Mouse (Mus musculus) layer of hippocampus, postnatal 10 days (tissue): ENCODE data around the gene Rnase11. TPM values are rescaled to one million over a fixed set of nuclear protein-coding genes. Genes with fewer than 3 reads are reported as not detected.
"Not testable (repeated sequence)": the region's sequence is repeated elsewhere in the genome, so short reads cannot be mapped to it uniquely, and the experiment has no call there.

Experiments used
- DNase-seq, 2 experiments: peaks; one replicate each; pipeline ENCODE4 v3.0.0; 2021; ENCODE audit warnings: low spot score in 2 of 2
- total RNA-seq, 2 experiments: library from RNA; stranded (reverse); gene quantifications; 2 replicates each; pipeline ENCODE4 v1.2.3; 2021

Rnase11 gene
- total RNA-seq, 2 experiments from 2014 or later = not detected

- DNase-seq = no peak
These were observed 34.2 kb downstream of the Rnase11 start for GRCm38 (mm10) chr14:51015780-51016179.

GRCm38 (mm10) chr14:51014724-51015123, 35.2 kb downstream of the Rnase11 start:
- DNase-seq = not testable (repeated sequence)

DNA sequence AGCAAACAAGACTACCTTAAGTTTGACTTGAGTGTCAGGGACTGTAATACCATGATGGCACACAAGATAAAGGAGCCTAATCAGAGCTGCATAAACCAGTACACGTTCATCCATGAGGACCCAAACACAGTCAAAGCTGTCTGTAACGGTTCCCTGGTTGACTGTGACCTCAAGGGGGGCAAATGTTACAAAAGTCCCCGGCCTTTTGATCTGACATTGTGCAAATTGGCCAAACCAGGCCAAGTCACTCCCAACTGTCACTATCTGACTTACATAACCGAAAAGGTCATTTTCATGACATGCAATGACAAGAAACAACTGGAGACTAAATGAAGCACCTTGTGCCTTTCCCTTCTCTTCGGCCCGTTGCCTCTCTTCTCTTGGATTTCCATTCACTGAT, 40.4 kb downstream of the Rnase11 start:
- no peak for DNase-seq

- DNase-seq = no peak
These were observed 41.2 kb downstream of the Rnase11 start for GRCm38 (mm10) chr14:51008781-51009180.

DNA sequence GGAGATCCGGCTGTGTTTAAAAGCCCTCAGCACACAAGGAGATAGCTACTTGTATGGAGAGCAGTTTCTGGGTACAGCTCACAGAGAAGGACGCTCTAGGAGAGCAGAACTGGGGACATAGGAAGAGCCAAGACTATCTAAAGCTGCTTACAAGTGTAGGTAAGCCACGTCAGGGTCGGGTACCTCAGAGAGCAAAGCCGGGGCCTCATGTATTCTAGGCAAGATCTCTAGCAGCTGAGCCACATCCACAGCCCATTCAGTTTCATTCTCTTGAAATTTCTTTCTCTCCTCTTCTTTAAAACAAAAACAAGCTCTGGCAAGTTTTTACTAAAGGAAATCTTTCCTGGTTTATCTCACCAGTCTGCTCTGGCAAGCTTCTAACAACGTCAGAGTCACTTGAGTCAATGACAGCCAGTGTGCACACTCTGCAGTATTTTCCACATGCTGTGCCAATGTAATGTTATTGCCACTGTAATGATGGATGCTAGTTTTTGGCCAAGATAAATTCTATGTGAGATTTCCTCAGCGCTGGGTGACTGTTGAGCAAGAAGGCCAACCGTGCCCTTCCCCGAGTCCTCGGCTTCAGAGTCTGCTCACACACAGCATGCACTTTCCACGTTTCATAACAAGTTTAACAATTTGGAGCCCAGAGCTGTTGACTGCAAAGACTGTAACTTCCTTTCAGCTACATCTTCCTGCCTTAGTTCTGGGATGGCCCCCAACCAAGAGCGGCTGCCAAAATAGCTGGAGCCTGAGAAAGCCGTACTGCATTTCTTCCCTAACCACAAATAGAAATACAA, 41.8 kb downstream of the Rnase11 start:
- peak; percentile 38 to 43 for DNase-seq

- DNase-seq = no peak
These were observed 42.7 kb downstream of the Rnase11 start, which contains the start of gene Rnase10 for GRCm38 (mm10) chr14:51007152-51007801. Gene Rnase10 (plus strand): TSS chr14:51007751.

Other genes with a start within 250 kb of the Rnase11 start
- not detected for gene Ccnb1ip1, start 242.4 kb downstream of the Rnase11 start, total RNA-seq
- gene Parp2, start 242.3 kb downstream of the Rnase11 start, total RNA-seq = 10 to 100 TPM; 23.7 to 41.6 TPM
- gene Tep1, start 179.6 kb downstream of the Rnase11 start, total RNA-seq = 1 to 10 TPM; 4.4 to 4.8 TPM
- gene Klhl33, start 152.7 kb downstream of the Rnase11 start, total RNA-seq = 1 to 10 TPM; 1.8 to 2.3 TPM
- 10 to 100 TPM; 33.9 to 40.2 TPM for gene Osgep, start 125.3 kb downstream of the Rnase11 start, total RNA-seq
- gene Apex1, start 125.2 kb downstream of the Rnase11 start, total RNA-seq = 10 to 100 TPM; 71.7 to 78.2 TPM
- 10 to 100 TPM; 72.7 to 85.3 TPM for gene Pip4p1, start 119.3 kb downstream of the Rnase11 start, total RNA-seq
- gene Pnp, start 119.1 kb downstream of the Rnase11 start, total RNA-seq = 10 to 100 TPM; 17.1 to 21.5 TPM
- gene Gm49342, start 105.6 kb downstream of the Rnase11 start, total RNA-seq = 10 to 100 TPM in 1 of 2 experiments, 1 to 10 TPM in 1; 9.2 to 11.1 TPM
- 1 to 10 TPM; 1.0 to 1.7 TPM for gene Pnp2, start 94.2 kb downstream of the Rnase11 start, total RNA-seq
- under 1 TPM in 1 of 2 experiments, not detected in 1; 0.22 TPM for gene Rnase10, start 42.4 kb downstream of the Rnase11 start, total RNA-seq
- gene Rnase9, start 8.3 kb downstream of the Rnase11 start, total RNA-seq = not detected
- gene Rnase12, start 7.5 kb upstream of the Rnase11 start, total RNA-seq = not detected
- not detected for gene Olfr750, start 24.3 kb upstream of the Rnase11 start, total RNA-seq
- 10 to 100 TPM; 16.2 to 17.8 TPM for gene Rnase4, start 40.9 kb upstream of the Rnase11 start, total RNA-seq
- 1 to 10 TPM; 3.0 to 4.1 TPM for gene Ang, start 41.0 kb upstream of the Rnase11 start, total RNA-seq
- gene Eddm3b, start 64.3 kb upstream of the Rnase11 start, total RNA-seq = not detected
- under 1 TPM; 0.31 to 0.34 TPM for gene Rnase6, start 73.7 kb upstream of the Rnase11 start, total RNA-seq
- gene Rnase1, start 96.6 kb upstream of the Rnase11 start, total RNA-seq = 1 to 10 TPM in 1 of 2 experiments, under 1 TPM in 1; 0.91 to 1.2 TPM
- gene Rnase2b, start 112.1 kb upstream of the Rnase11 start, total RNA-seq = not detected
- gene Ang2, start 149.0 kb upstream of the Rnase11 start, total RNA-seq = not detected
- not detected for gene Ear14, start 153.2 kb upstream of the Rnase11 start, total RNA-seq
- not detected for gene Rnase2a, start 205.9 kb upstream of the Rnase11 start, total RNA-seq